Mouse (Mus musculus): ENCODE results near the gene Slc24a3. TPM values are rescaled to one million over a fixed set of nuclear protein-coding genes. Genes with fewer than 3 reads are reported as not detected.

Gene Slc24a3
- total and polyA plus RNA-seq, 3 experiments: not detected

GRCm38 (mm10) chr2:145417738-145418137, 250.2 kb downstream of the Slc24a3 start:
- DNase-seq (ENCODE audit: low read depth, low spot score): no peak
- H3K9me3 ChIP-seq (replicated peaks; ENCODE audit: insufficient read depth, low read length): no peaks in the 10 kb centered on the region
- no peaks in the 10 kb centered on the region for H3K79me2 ChIP-seq (ENCODE audit: control insufficient read depth, insufficient read depth, low read length, poor library complexity)
- H3K4me3 ChIP-seq (ENCODE audit: control insufficient read depth in 1 of 2, insufficient read depth in 1 of 2, low read depth in 2 of 2, low read length in 2 of 2): no peak overlapping the region
- TF ChIP-seq NRF1 (IDR thresholded peaks at IDR 0.05; ENCODE audit: insufficient read depth, low read depth, low read length, poor library complexity, severe bottlenecking): no peak
- TF ChIP-seq ZNF384 (IDR thresholded peaks at IDR 0.05; ENCODE audit: low read depth, low read length): no peak
- no peak for TF ChIP-seq EP300 (IDR thresholded peaks at IDR 0.05; ENCODE audit: low read depth in 1 of 2, low read length in 2 of 2)
- TF ChIP-seq RCOR1 (IDR thresholded peaks at IDR 0.05; ENCODE audit: low read depth, low read length): no peak
- no peak for TF ChIP-seq ZKSCAN1 (IDR thresholded peaks at IDR 0.05; ENCODE audit: low read depth, low read length)
- no peak for TF ChIP-seq CHD1 (IDR thresholded peaks at IDR 0.05; ENCODE audit: low read depth, low read length)
- no peak for TF ChIP-seq MAX (IDR thresholded peaks at IDR 0.05; ENCODE audit: low read length)
- no peak for TF ChIP-seq BHLHE40 (IDR thresholded peaks at IDR 0.05; ENCODE audit: borderline replicate concordance, low read depth, low read length)
- no peak for TF ChIP-seq MEF2A (IDR thresholded peaks at IDR 0.05; ENCODE audit: extremely low read depth, insufficient replicate concordance, low read depth, low read length, poor library complexity, severe bottlenecking)
- TF ChIP-seq USF2 (IDR thresholded peaks at IDR 0.05; ENCODE audit: borderline replicate concordance in 1 of 2, insufficient read depth in 1 of 2, low read depth in 1 of 2, low read length in 2 of 2): no peak
- TF ChIP-seq SIN3A (IDR thresholded peaks at IDR 0.05; ENCODE audit: low read length): no peak
- TF ChIP-seq SMC3 (IDR thresholded peaks at IDR 0.05; ENCODE audit: low read depth, low read length): no peak
- no peak for TF ChIP-seq GABPA (IDR thresholded peaks at IDR 0.05; ENCODE audit: low read depth, low read length)
- no peak overlapping the region for H3K9ac ChIP-seq (ENCODE audit: control insufficient read depth, low read depth, low read length, poor library complexity, severe bottlenecking)
- no peaks in the 10 kb centered on the region for H3K36me3 ChIP-seq (ENCODE audit: control insufficient read depth in 1 of 2, insufficient read depth in 2 of 2, low read length in 2 of 2)
- no peak overlapping the region for H3K27ac ChIP-seq (ENCODE audit: control insufficient read depth, low read depth, low read length)
- H3K4me1 ChIP-seq (ENCODE audit: control insufficient read depth in 1 of 2, insufficient read depth in 2 of 2, low read length in 2 of 2): no peaks in the 10 kb centered on the region
- H3K27me3 ChIP-seq (ENCODE audit: control insufficient read depth in 1 of 2, insufficient read depth in 2 of 2, low read length in 2 of 2): no peaks in the 10 kb centered on the region

DNA sequence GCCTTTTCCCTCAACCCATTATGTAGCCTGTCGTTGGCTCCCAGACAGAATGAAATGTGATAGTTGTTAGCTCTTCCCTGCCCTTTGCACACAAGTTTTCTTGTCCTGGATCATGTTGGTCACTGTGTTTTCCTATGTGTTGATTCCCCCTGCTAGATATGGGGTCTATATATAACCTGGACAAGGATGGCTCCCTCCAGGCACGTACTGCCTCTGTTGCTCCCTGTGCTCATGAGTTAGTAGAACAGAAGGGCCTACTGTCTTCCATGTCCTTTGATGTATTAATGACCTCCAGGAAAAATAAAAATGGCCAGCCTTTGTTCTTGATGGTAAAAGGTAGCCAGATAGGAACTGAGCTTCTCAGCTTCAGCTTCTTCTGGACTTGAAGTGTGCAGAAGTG, 251.5 kb downstream of the Slc24a3 start:
- Histone ChIP-seq H3K9me3 (replicated peaks; ENCODE audit: insufficient read depth, low read length) (no peaks in the 10 kb centered on the region), H3K4me3 (ENCODE audit: control insufficient read depth in 1 of 2, insufficient read depth in 1 of 2, low read depth in 2 of 2, low read length in 2 of 2) (no peak overlapping the region), H3K27me3 (ENCODE audit: control insufficient read depth in 1 of 2, insufficient read depth in 2 of 2, low read length in 2 of 2) (no peaks in the 10 kb centered on the region), H3K36me3 (ENCODE audit: control insufficient read depth in 1 of 2, insufficient read depth in 2 of 2, low read length in 2 of 2) (no peaks in the 10 kb centered on the region), H3K9ac (ENCODE audit: control insufficient read depth, low read depth, low read length, poor library complexity, severe bottlenecking) (no peak overlapping the region), H3K27ac (ENCODE audit: control insufficient read depth, low read depth, low read length) (no peak overlapping the region), H3K79me2 (ENCODE audit: control insufficient read depth, insufficient read depth, low read length, poor library complexity) (no peaks in the 10 kb centered on the region), H3K4me1 (ENCODE audit: control insufficient read depth in 1 of 2, insufficient read depth in 2 of 2, low read length in 2 of 2) (no peaks in the 10 kb centered on the region)
- TF ChIP-seq MEF2A (IDR thresholded peaks at IDR 0.05; ENCODE audit: extremely low read depth, insufficient replicate concordance, low read depth, low read length, poor library complexity, severe bottlenecking): no peak
- TF ChIP-seq ZC3H11A (IDR thresholded peaks at IDR 0.05; ENCODE audit: low read depth, low read length): no peak
- no peak for TF ChIP-seq USF1 (IDR thresholded peaks at IDR 0.05; ENCODE audit: low read depth, low read length)
- no peak for TF ChIP-seq TAL1 (IDR thresholded peaks at IDR 0.05; ENCODE audit: low read length)
- no peak for TF ChIP-seq BHLHE40 (IDR thresholded peaks at IDR 0.05; ENCODE audit: borderline replicate concordance, low read depth, low read length)
- no peak for TF ChIP-seq CHD2 (IDR thresholded peaks at IDR 0.05; ENCODE audit: low read length)
- TF ChIP-seq ELF1 (IDR thresholded peaks at IDR 0.05; ENCODE audit: low read depth, low read length): no peak
- no peak for TF ChIP-seq CTCF (IDR thresholded peaks at IDR 0.05 in 2 of 3, conservative IDR thresholded peaks at IDR 0.05 in 1 of 3; ENCODE audit: control insufficient read depth in 1 of 3, insufficient read depth in 1 of 3, low read depth in 2 of 3, low read length in 3 of 3, poor library complexity in 1 of 3, severe bottlenecking in 1 of 3)
- no peak for TF ChIP-seq POLR2A (IDR thresholded peaks at IDR 0.05; ENCODE audit: control insufficient read depth in 1 of 2, insufficient read depth in 1 of 2, low read depth in 1 of 2, low read length in 2 of 2, poor library complexity in 1 of 2)
- TF ChIP-seq KAT2A (conservative IDR thresholded peaks at IDR 0.05; ENCODE audit: low read depth, low read length): no peak
- no peak for TF ChIP-seq NELFE (IDR thresholded peaks at IDR 0.05; ENCODE audit: low read depth, low read length)
- no peak for TF ChIP-seq ZKSCAN1 (IDR thresholded peaks at IDR 0.05; ENCODE audit: low read depth, low read length)
- TF ChIP-seq ZNF384 (IDR thresholded peaks at IDR 0.05; ENCODE audit: low read depth, low read length): no peak
- TF ChIP-seq ZMIZ1 (IDR thresholded peaks at IDR 0.05; ENCODE audit: low read depth, low read length): no peak
- DNase-seq (ENCODE audit: low read depth, low spot score): no peak
